Mouse (Mus musculus) lung, postnatal 0 days (tissue): ENCODE results near the gene Mest. TPM values are rescaled to one million over a fixed set of nuclear protein-coding genes. Genes with fewer than 3 reads are reported as not detected.
A peak's percentile ranks its signal among the peaks of the same experiment; 100 is the strongest.

Experiments
- ATAC-seq: fragments of 200-750 bp; cut with Nextera tagmentation; 2 replicates; pipeline ENCODE4 v1.8.0; 2017; ENCODE audit warnings: moderate library complexity
- DNase-seq: peaks from one replicate; pipeline ENCODE4 v3.0.0-alpha.2; 2016; ENCODE audit warnings: low spot score
- H3K27ac ChIP-seq: fragments of 300-500 bp; sonication (generic); 2 replicates; pipeline ENCODE4 v1.5.1; 2014; ENCODE audit warnings: antibody characterized with exemption, mild to moderate bottlenecking, low read length, mixed read lengths
- H3K27me3 ChIP-seq: fragments of 300-500 bp; sonication (generic); replicated peaks from 2 replicates; pipeline ENCODE4 v1.6.1; 2014; ENCODE audit warnings: low read length, mixed read lengths; ENCODE audit not compliant: insufficient read depth
- H3K36me3 ChIP-seq: fragments of 300-500 bp; sonication (generic); 2 replicates; pipeline ENCODE4 v1.6.1; 2014; ENCODE audit warnings: low read length, mixed read lengths; ENCODE audit not compliant: insufficient read depth
- H3K4me1 ChIP-seq: fragments of 300-500 bp; sonication (generic); 2 replicates; pipeline ENCODE4 v1.6.1; 2014; ENCODE audit warnings: antibody characterized with exemption, low read depth, low read length, mixed read lengths; ENCODE audit not compliant: insufficient read depth
- H3K4me2 ChIP-seq: fragments of 300-500 bp; sonication (generic); replicated peaks from 2 replicates; pipeline ENCODE4 v1.6.1; 2014; ENCODE audit warnings: low read depth, mild to moderate bottlenecking, low read length, moderate library complexity, mixed read lengths
- H3K4me3 ChIP-seq: fragments of 300-500 bp; sonication (generic); 2 replicates; pipeline ENCODE4 v1.5.1; 2014; ENCODE audit warnings: low read depth, low read length
- H3K9ac ChIP-seq: fragments of 300-500 bp; sonication (generic); replicated peaks from 2 replicates; pipeline ENCODE4 v1.6.1; 2014; ENCODE audit warnings: low read depth, mild to moderate bottlenecking
- H3K9me3 ChIP-seq: fragments of 300-500 bp; sonication (generic); 2 replicates; pipeline ENCODE4 v1.6.1; 2016; ENCODE audit warnings: low read length, mixed read lengths
- CTCF ChIP-seq: IDR thresholded peaks from 2 replicates; pipeline ENCODE4 v1.5.1; 2016; ENCODE audit warnings: antibody characterized with exemption, mild to moderate bottlenecking
- EP300 ChIP-seq: IDR thresholded peaks from 2 replicates; pipeline ENCODE4 v1.6.1; 2016; ENCODE audit warnings: antibody characterized with exemption, mild to moderate bottlenecking, control low read depth
- WGBS: fragments of 180-500 bp; shearing (Covaris S2); extraction: QIAGEN DNeasy Blood & Tissue Kit; methylation state at CpG from one replicate; pipeline ENCODE4 v1.1.7; 2014; 5-methylcytosine and 5-hydroxymethylcytosine counted together
- polyA plus RNA-seq: library from polyadenylated mRNA; unstranded; fragments of >200 nt; fragmentation: Nextera tagmentation; extraction: Ambion mirVana; gene quantifications from 2 replicates; pipeline ENCODE4 v1.2.1, GENCODE M21; 2015

The Mest gene
- polyA plus RNA-seq, 1 experiment from 2014 or later = 436 TPM

DNA sequence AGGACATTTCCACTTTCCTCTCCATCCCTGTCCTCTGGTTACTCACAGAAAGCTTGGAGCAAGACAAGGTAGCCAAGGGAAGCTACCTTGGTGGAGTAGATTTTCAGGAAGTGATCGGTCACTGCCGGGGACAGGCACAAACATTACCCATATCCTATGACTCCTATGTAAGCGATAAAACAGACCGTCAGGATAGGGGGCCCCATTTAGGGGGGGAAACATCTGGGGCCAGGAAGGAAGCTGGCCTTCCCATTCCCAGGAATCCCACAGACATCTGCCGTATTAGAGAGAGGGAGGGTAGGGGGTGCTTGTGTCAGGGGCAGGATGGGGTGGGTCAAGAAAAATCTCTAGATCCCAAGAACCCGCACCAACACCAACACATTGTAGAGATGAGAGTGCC is 23.2 kb upstream of the Mest start:
- ATAC-seq = peak; percentile 77
- no peak overlapping the region for H3K9ac ChIP-seq
- no peaks in the 10 kb centered on the region for H3K9me3 ChIP-seq
- no peaks in the 10 kb centered on the region for H3K36me3 ChIP-seq
- H3K4me3 ChIP-seq = no peak overlapping the region
- peak; percentile 58 for DNase-seq
- TF ChIP-seq CTCF (no peak), EP300 (peak; percentile 96)
- H3K27ac ChIP-seq = peak overlapping the region; percentile 47; the same call in 1 of the 2 replicates
- no peaks in the 10 kb centered on the region for H3K27me3 ChIP-seq
- no peaks in the 10 kb centered on the region for H3K4me1 ChIP-seq
- WGBS = 37% methylated on average over 6 of the region's 6 CpGs
- H3K4me2 ChIP-seq = no peak overlapping the region

DNA sequence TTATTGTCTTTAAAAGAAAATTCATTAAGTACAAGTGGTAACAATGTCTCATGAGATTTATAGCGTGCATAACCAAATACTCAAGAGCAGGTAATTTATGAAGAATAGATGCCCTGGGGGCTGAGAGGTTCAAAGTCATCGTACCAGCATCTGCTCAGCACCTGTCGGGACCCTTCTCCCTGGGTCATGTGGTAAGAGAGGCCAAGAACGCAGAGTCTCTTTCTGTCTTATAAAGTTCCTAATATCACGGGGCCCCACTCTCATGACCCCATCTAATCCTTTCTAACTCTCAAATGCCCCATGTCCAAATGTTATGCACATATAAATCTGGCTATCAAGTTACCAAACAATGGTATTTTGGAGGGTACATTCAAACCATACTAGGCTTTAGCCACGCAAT is 20.5 kb upstream of the Mest start:
- no peak for DNase-seq
- Histone ChIP-seq H3K4me1 (no peaks in the 10 kb centered on the region), H3K4me2 (no peak overlapping the region), H3K36me3 (no peaks in the 10 kb centered on the region), H3K27ac (no peak overlapping the region), H3K9ac (no peak overlapping the region), H3K9me3 (no peaks in the 10 kb centered on the region), H3K4me3 (no peak overlapping the region), H3K27me3 (no peaks in the 10 kb centered on the region)
- TF ChIP-seq CTCF (no peak), EP300 (no peak)
- WGBS = 81% methylated on average over 6 of the region's 6 CpGs
- no peak for ATAC-seq

DNA sequence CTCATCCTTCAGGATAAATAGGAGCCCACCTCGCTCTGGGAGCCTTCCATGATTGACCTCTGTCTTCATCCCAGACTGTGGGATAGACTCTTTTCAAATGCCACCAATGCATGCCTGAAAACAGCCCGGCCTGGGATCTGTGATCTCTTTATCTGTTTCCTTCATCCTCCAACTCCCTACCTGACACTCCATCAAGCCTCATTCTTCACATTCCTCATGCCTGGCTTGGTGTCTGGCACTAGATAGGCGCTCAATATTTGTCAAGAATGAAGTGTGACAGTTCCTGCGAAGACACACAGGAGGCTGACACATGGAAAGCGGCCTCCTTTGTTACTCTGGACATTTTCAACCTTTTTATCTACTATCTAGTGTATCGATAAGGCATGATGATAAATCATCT is 19.9 kb upstream of the Mest start:
- Histone ChIP-seq H3K4me3 (no peak overlapping the region), H3K27ac (peak overlapping the region; percentile 35; the same call in 1 of the 2 replicates), H3K27me3 (no peaks in the 10 kb centered on the region), H3K9me3 (no peaks in the 10 kb centered on the region), H3K36me3 (no peaks in the 10 kb centered on the region), H3K4me1 (no peaks in the 10 kb centered on the region), H3K4me2 (no peak overlapping the region), H3K9ac (no peak overlapping the region)
- 56% methylated on average over 6 of the region's 6 CpGs for WGBS
- DNase-seq = no peak
- no peak for ATAC-seq
- TF ChIP-seq CTCF = no peak
- TF ChIP-seq EP300 = no peak

DNA sequence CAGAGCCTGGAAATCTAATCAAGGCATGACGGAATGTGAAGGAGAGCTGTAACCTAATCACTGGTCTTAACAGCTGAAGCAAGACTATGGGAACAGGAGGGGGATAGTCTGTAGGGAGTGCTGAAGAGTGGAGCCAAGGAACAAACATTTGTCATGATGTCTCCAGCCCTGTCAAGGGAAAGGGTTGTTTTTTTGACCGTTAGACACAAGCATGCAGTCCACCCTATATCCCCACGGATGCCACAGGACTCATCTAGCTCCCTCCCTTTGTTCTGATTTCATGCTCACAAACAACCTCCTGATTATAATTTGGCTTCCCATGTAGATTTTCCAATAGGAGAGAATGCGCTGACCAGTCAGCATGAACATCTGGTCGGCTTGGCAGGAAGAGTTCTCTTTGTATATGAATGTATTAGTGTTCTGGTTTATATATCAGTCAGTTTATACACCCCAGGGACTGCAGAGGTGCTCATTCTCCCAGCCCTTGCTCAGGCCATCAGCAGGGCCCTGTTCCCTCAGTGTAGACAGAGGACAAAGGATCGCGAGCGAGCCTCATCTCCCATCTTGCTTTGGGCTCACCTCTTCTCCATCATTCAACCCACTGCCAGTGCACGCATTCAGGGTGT is 19.3 kb upstream of the Mest start:
- no peaks in the 10 kb centered on the region for H3K36me3 ChIP-seq
- H3K4me3 ChIP-seq = no peak overlapping the region
- H3K27ac ChIP-seq = peak overlapping the region; percentile 48; the same call in 1 of the 2 replicates
- H3K9ac ChIP-seq = no peak overlapping the region
- TF ChIP-seq CTCF = no peak
- 0 out of 2 replicates have a peak, but pooled peaks have one; percentile 21 for TF ChIP-seq EP300
- ATAC-seq (peak; percentile 70), DNase-seq (peak; percentile 66)
- WGBS = 61% methylated on average over 9 of the region's 9 CpGs
- no peaks in the 10 kb centered on the region for H3K27me3 ChIP-seq
- H3K9me3 ChIP-seq = no peaks in the 10 kb centered on the region
- no peaks in the 10 kb centered on the region for H3K4me1 ChIP-seq
- no peak overlapping the region for H3K4me2 ChIP-seq

DNA sequence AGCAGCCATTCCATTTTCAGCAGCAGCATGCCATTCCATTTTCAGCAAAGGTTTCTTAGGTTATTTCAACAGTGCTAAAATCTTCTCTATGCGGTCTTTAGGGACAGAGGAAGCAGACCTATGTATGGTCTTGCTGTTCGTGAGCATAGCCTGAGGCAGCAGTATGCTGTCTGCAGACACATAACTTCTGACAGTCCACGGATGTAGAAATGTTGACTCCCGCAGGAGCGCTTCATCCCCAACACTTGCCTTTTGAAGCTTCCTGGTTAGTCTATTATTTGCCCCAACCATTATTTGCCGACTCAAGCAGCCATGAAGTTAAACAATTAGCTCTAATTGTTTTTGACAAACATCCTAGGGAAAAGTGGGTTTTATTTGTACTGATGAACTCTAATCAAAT is 14.2 kb upstream of the Mest start:
- peak; percentile 56; the same call in 1 of the 2 replicates for ATAC-seq
- DNase-seq = peak; percentile 72
- Histone ChIP-seq H3K27ac (no peak overlapping the region), H3K9ac (no peak overlapping the region), H3K27me3 (no peaks in the 10 kb centered on the region), H3K4me1 (no peaks in the 10 kb centered on the region; the same call in 1 of the 2 replicates), H3K9me3 (no peaks in the 10 kb centered on the region), H3K36me3 (no peaks in the 10 kb centered on the region), H3K4me3 (no peak overlapping the region), H3K4me2 (no peak overlapping the region)
- 39% methylated on average over 6 of the region's 6 CpGs for WGBS
- TF ChIP-seq CTCF (no peak), EP300 (no peak)

DNA sequence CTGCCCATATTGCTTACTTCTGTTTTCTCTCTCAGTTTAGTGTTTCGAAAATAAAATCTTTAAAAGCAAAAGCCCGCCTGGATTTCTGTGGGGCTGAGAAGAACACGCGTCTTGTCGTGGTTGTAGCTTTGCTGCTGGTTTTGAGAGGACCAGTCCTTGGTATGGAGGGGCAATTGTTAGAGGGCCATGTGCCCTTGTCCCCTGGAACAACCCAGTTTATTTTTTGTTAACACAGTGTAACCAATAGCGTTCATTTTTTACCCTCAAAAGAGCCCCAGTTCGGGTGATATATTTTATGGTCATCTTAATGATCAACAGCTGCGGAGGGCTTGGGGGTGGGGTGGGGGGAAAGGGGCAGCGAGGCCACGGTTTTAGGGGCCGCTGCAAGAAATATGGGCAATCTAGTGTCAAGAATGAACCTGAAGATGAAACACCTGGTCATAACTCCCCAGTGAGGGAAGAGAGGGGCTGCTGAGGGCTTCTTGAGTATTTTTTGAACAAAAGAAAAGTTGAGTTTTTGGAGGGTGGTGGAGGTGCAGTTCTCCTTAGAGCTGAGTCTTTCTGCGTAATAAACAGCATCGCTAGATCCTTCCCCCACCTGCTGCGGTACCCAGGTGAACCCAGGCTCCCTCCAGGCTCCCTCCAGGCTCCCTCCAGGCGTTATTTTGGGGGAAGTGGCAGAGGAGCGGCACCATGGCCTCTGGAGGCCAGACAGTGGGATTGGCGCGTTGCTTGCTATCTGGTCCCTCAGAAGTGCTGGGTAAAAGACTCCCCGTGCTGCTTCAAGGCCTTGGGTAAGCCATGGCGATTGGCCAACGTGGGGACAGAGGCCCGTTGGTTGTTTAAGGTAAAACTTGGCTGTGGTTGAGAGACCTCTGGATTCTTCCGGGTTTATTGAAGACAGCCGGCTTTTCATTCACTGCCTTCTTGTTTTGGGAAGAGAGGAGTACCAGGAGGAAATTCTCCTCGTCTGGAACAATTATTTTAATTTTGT is 12.7 kb upstream of the Mest start:
- H3K27ac ChIP-seq = 0 out of 2 replicates have a peak overlapping the region, but pooled peaks have one; percentile 38
- H3K9ac ChIP-seq = no peak overlapping the region

More for the DNA sequence above, 12.7 kb upstream of the Mest start:
- Histone ChIP-seq H3K9me3 (no peaks in the 10 kb centered on the region), H3K36me3 (no peaks in the 10 kb centered on the region), H3K4me3 (no peak overlapping the region), H3K27me3 (no peaks in the 10 kb centered on the region), H3K4me2 (no peak overlapping the region), H3K4me1 (no peaks in the 10 kb centered on the region; the same call in 1 of the 2 replicates)
- peak; percentile 7 for DNase-seq
- no peak for ATAC-seq
- WGBS = 60% methylated on average over 25 of the region's 25 CpGs
- TF ChIP-seq EP300 = no peak
- TF ChIP-seq CTCF = no peak
